Mouse (Mus musculus) forebrain, embryonic 10.5 days (tissue): ENCODE measurements around the gene Mbnl1. TPM values are rescaled to one million over a fixed set of nuclear protein-coding genes. Genes with fewer than 3 reads are reported as not detected.

Source experiments
- DNase-seq: peaks from one replicate; pipeline ENCODE4 v3.0.0-alpha.2; 2017; ENCODE audit warnings: low spot score; ENCODE audit errors: extremely low spot score
- H3K27ac ChIP-seq: fragments of 300-500 bp; sonication (generic); 2 replicates; pipeline ENCODE4 v1.5.1; 2016; ENCODE audit warnings: mild to moderate bottlenecking
- H3K27me3 ChIP-seq: fragments of 300-500 bp; sonication (generic); 2 replicates; pipeline ENCODE4 v1.6.1; 2016; ENCODE audit warnings: mild to moderate bottlenecking; ENCODE audit not compliant: poor library complexity, severe bottlenecking
- H3K36me3 ChIP-seq: fragments of 300-500 bp; sonication (generic); replicated peaks from 2 replicates; pipeline ENCODE4 v1.6.1; 2016; ENCODE audit warnings: mild to moderate bottlenecking, moderate library complexity
- H3K4me1 ChIP-seq: fragments of 300-500 bp; sonication (generic); 2 replicates; pipeline ENCODE4 v1.6.1; 2016
- H3K4me3 ChIP-seq: fragments of 300-500 bp; sonication (generic); 2 replicates; pipeline ENCODE4 v1.5.1; 2016; ENCODE audit warnings: mild to moderate bottlenecking, moderate library complexity
- H3K9me3 ChIP-seq: fragments of 300-500 bp; sonication (generic); 2 replicates; pipeline ENCODE4 v1.6.1; 2016; ENCODE audit warnings: mild to moderate bottlenecking, moderate library complexity
- WGBS: fragments of 180-500 bp; shearing (Covaris S2); methylation state at CpG from one replicate; pipeline ENCODE4 v1.1.7; 2016; 5-methylcytosine and 5-hydroxymethylcytosine counted together
- polyA plus RNA-seq: library from polyadenylated mRNA; unstranded; fragments of >200 nt; fragmentation: Nextera tagmentation; extraction: Ambion mirVana; gene quantifications from 2 replicates; pipeline ENCODE4 v1.2.1, GENCODE M21; 2016

Gene Mbnl1
- polyA plus RNA-seq, 1 experiment from 2014 or later: 37.6 TPM

GRCm38 (mm10) chr3:60541121-60541520 is 68.5 kb downstream of the Mbnl1 start:
- 92% methylated on average over 4 of the region's 4 CpGs for WGBS
- Histone ChIP-seq H3K4me1 (no peaks in the 10 kb centered on the region), H3K9me3 (no peaks in the 10 kb centered on the region), H3K27ac (no peak overlapping the region), H3K4me3 (no peak overlapping the region), H3K27me3 (no peaks in the 10 kb centered on the region), H3K36me3 (no peaks in the 10 kb centered on the region)
- no peak for DNase-seq

GRCm38 (mm10) chr3:60546196-60546595 is 73.6 kb downstream of the Mbnl1 start:
- Histone ChIP-seq H3K4me1 (no peaks in the 10 kb centered on the region), H3K4me3 (no peak overlapping the region), H3K27me3 (no peaks in the 10 kb centered on the region), H3K36me3 (0 out of 2 replicates have a peak, but pooled peaks cover 2% of the 10 kb centered on the region), H3K9me3 (no peaks in the 10 kb centered on the region), H3K27ac (no peak overlapping the region)
- no peak for DNase-seq
- WGBS: 84% methylated on average over 9 of the region's 9 CpGs

GRCm38 (mm10) chr3:60546904-60547303 is 74.3 kb downstream of the Mbnl1 start:
- Histone ChIP-seq H3K27ac (no peak overlapping the region), H3K36me3 (0 out of 2 replicates have a peak, but pooled peaks cover 2% of the 10 kb centered on the region), H3K27me3 (no peaks in the 10 kb centered on the region), H3K9me3 (no peaks in the 10 kb centered on the region), H3K4me1 (peaks cover 3% of the 10 kb centered on the region; the same call in 1 of the 2 replicates), H3K4me3 (no peak overlapping the region)
- no peak for DNase-seq
- 93% methylated on average over 4 of the region's 4 CpGs for WGBS

GRCm38 (mm10) chr3:60550492-60550891 is 77.9 kb downstream of the Mbnl1 start:
- 78% methylated on average over 5 of the region's 5 CpGs for WGBS

GRCm38 (mm10) chr3:60551650-60552049 is 79.0 kb downstream of the Mbnl1 start:
- Histone ChIP-seq H3K4me3 (no peak overlapping the region), H3K27ac (no peak overlapping the region), H3K36me3 (0 out of 2 replicates have a peak, but pooled peaks cover 2% of the 10 kb centered on the region), H3K9me3 (no peaks in the 10 kb centered on the region), H3K4me1 (peaks cover 3% of the 10 kb centered on the region; the same call in 1 of the 2 replicates), H3K27me3 (no peaks in the 10 kb centered on the region)
- WGBS: 79% methylated on average over 3 of the region's 3 CpGs
- no peak for DNase-seq

More at GRCm38 (mm10) chr3:60550492-60550891, 77.9 kb downstream of the Mbnl1 start:
- no peaks in the 10 kb centered on the region for H3K27me3 ChIP-seq
- no peak overlapping the region for H3K4me3 ChIP-seq
- H3K9me3 ChIP-seq: no peaks in the 10 kb centered on the region
- H3K4me1 ChIP-seq: peaks cover 3% of the 10 kb centered on the region; the same call in 1 of the 2 replicates
- 0 out of 2 replicates have a peak, but pooled peaks cover 2% of the 10 kb centered on the region for H3K36me3 ChIP-seq
- DNase-seq: no peak
- H3K27ac ChIP-seq: no peak overlapping the region

- no peak overlapping the region for H3K27ac ChIP-seq
- H3K27me3 ChIP-seq: no peaks in the 10 kb centered on the region
- no peak for DNase-seq
- no peak overlapping the region for H3K4me3 ChIP-seq
- H3K9me3 ChIP-seq: no peaks in the 10 kb centered on the region
- H3K36me3 ChIP-seq: no peaks in the 10 kb centered on the region
- WGBS: 90% methylated on average over 3 of the region's 3 CpGs
- peaks cover 7% of the 10 kb centered on the region for H3K4me1 ChIP-seq
Measured at GRCm38 (mm10) chr3:60553011-60553410, 80.4 kb downstream of the Mbnl1 start.

- Histone ChIP-seq H3K4me3 (no peak overlapping the region), H3K4me1 (peaks cover 33% of the 10 kb centered on the region), H3K36me3 (no peaks in the 10 kb centered on the region), H3K27me3 (no peaks in the 10 kb centered on the region), H3K27ac (no peak overlapping the region), H3K9me3 (no peaks in the 10 kb centered on the region)
- WGBS: 91% methylated on average over 3 of the region's 3 CpGs
- DNase-seq: no peak
Measured at GRCm38 (mm10) chr3:60556596-60556995, 84.0 kb downstream of the Mbnl1 start.

GRCm38 (mm10) chr3:60558252-60558862 is 85.7 kb downstream of the Mbnl1 start:
- no peak overlapping the region for H3K27ac ChIP-seq
- WGBS: 62% methylated on average over 7 of the region's 7 CpGs
- no peaks in the 10 kb centered on the region for H3K9me3 ChIP-seq
- no peaks in the 10 kb centered on the region for H3K27me3 ChIP-seq
- no peaks in the 10 kb centered on the region for H3K36me3 ChIP-seq
- no peak for DNase-seq
- H3K4me1 ChIP-seq: peaks cover 38% of the 10 kb centered on the region
- no peak overlapping the region for H3K4me3 ChIP-seq

GRCm38 (mm10) chr3:60559762-60560161 is 87.1 kb downstream of the Mbnl1 start:
- H3K36me3 ChIP-seq: no peaks in the 10 kb centered on the region
- peaks cover 51% of the 10 kb centered on the region for H3K4me1 ChIP-seq
- no peaks in the 10 kb centered on the region for H3K9me3 ChIP-seq
- H3K4me3 ChIP-seq: no peak overlapping the region
- H3K27me3 ChIP-seq: no peaks in the 10 kb centered on the region; the same call in 1 of the 2 replicates
- 84% methylated on average over 2 of the region's 2 CpGs for WGBS
- H3K27ac ChIP-seq: no peak overlapping the region
- no peak for DNase-seq

GRCm38 (mm10) chr3:60563529-60564243 is 91.1 kb downstream of the Mbnl1 start:
- no peak for DNase-seq
- Histone ChIP-seq H3K27ac (no peak overlapping the region), H3K4me3 (no peak overlapping the region), H3K9me3 (no peaks in the 10 kb centered on the region), H3K4me1 (peaks cover 59% of the 10 kb centered on the region), H3K36me3 (no peaks in the 10 kb centered on the region), H3K27me3 (peaks cover 24% of the 10 kb centered on the region)
- 64% methylated on average over 10 of the region's 10 CpGs for WGBS

- 66% methylated on average over 2 of the region's 2 CpGs for whole genome bisulfite sequencing
- H3K36me3 ChIP-seq: no peaks in the 10 kb centered on the region
- DNase-seq: no peak
- H3K27ac ChIP-seq: no peak overlapping the region
- peaks cover 26% of the 10 kb centered on the region for H3K27me3 ChIP-seq
- H3K4me3 ChIP-seq: no peak overlapping the region
- no peaks in the 10 kb centered on the region for H3K9me3 ChIP-seq
- H3K4me1 ChIP-seq: peaks cover 58% of the 10 kb centered on the region
Measured at GRCm38 (mm10) chr3:60564244-60564643, 91.6 kb downstream of the Mbnl1 start.

GRCm38 (mm10) chr3:60565204-60565603 is 92.6 kb downstream of the Mbnl1 start:
- no peaks in the 10 kb centered on the region for H3K9me3 ChIP-seq
- H3K27me3 ChIP-seq: peaks cover 34% of the 10 kb centered on the region
- no peak overlapping the region for H3K27ac ChIP-seq
- no peak overlapping the region for H3K4me3 ChIP-seq
- peaks cover 55% of the 10 kb centered on the region for H3K4me1 ChIP-seq
- DNase-seq: no peak
- no peaks in the 10 kb centered on the region for H3K36me3 ChIP-seq
- 93% methylated on average over 3 of the region's 3 CpGs for WGBS

- Histone ChIP-seq H3K27me3 (peaks cover 37% of the 10 kb centered on the region), H3K27ac (no peak overlapping the region), H3K36me3 (no peaks in the 10 kb centered on the region), H3K4me1 (peaks cover 52% of the 10 kb centered on the region), H3K4me3 (no peak overlapping the region), H3K9me3 (no peaks in the 10 kb centered on the region)
- no peak for DNase-seq
- WGBS: 92% methylated on average over 3 of the region's 3 CpGs
Measured at GRCm38 (mm10) chr3:60565950-60566349, 93.3 kb downstream of the Mbnl1 start.
